Mouse (Mus musculus): ENCODE data around the gene Zeb2. TPM values are rescaled to one million over a fixed set of nuclear protein-coding genes. Genes with fewer than 3 reads are reported as not detected.

Zeb2 gene
- polyA plus RNA-seq, 1 experiment: 10.8 TPM

DNA sequence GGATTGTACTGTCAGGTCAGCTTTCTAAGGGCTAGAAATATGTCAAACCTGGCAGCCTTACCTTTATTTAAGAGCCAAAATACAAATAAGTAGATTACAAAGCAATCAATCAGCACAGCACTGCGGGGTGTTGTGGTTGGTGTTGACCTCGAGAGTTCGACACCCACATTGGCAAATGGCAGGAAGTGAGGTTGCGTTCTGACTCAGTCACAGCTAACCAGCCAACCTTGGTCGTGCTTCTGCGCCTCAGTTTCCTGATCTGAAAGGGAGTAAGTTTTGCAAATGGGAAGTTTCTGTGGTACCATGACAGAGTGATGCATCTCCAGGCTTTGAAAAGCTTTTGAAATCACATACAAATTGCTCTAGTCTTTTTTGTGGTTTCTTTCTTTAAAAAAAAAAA is 21.7 kb upstream of the Zeb2 start:
- Histone ChIP-seq H3K79me2 (ENCODE audit: control insufficient read depth, insufficient read depth) (no peaks in the 10 kb centered on the region), H3K27me3 (ENCODE audit: control insufficient read depth, insufficient read depth, insufficient read length) (no peaks in the 10 kb centered on the region), H3K4me2 (ENCODE audit: low read depth) (no peak overlapping the region), H3K4me3 (no peak overlapping the region), H3K36me3 (ENCODE audit: control insufficient read depth, insufficient read depth) (no peaks in the 10 kb centered on the region), H3ac (ENCODE audit: control insufficient read depth, insufficient read length) (no peak overlapping the region)
- no peak for TF ChIP-seq REST (IDR thresholded peaks at IDR 0.05; ENCODE audit: insufficient read depth, insufficient read length)
- no peak for TF ChIP-seq POLR2A (IDR thresholded peaks at IDR 0.05; ENCODE audit: insufficient read length, low read depth)
- TF ChIP-seq MYOG (IDR thresholded peaks at IDR 0.05; ENCODE audit: control insufficient read depth in 1 of 3, insufficient read depth in 1 of 3, insufficient read length in 2 of 3, low read depth in 2 of 3): no peak
- TF ChIP-seq TCF12 (IDR thresholded peaks at IDR 0.05; ENCODE audit: insufficient read depth, poor library complexity, severe bottlenecking): no peak
- no peak for TF ChIP-seq USF1 (IDR thresholded peaks at IDR 0.05; ENCODE audit: low read depth)
- TF ChIP-seq E2F4 (IDR thresholded peaks at IDR 0.05; ENCODE audit: insufficient read depth): no peak

DNA sequence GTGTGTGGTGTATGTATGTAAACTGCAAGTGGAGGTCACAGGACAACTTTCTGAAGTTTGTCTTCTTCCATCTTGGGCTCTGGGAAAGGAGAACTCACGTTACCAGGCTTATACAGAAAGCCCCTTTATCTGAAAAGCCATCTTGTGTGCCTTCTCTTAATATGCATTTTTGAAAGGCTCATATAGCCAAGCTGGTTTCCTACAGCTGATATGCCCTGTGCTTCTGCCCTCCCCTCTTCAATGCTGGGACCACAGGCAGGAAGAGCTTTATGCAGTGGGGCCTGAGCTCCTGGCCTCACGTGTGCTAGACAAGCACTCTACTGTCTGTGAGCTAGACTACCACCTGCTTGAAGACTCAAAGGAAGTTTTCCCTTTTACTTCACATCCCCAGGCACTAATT is 19.6 kb upstream of the Zeb2 start:
- Histone ChIP-seq H3ac (ENCODE audit: control insufficient read depth, insufficient read length) (no peak overlapping the region), H3K79me2 (ENCODE audit: control insufficient read depth, insufficient read depth) (no peaks in the 10 kb centered on the region), H3K27me3 (ENCODE audit: control insufficient read depth, insufficient read depth, insufficient read length) (no peaks in the 10 kb centered on the region), H3K4me2 (ENCODE audit: low read depth) (no peak overlapping the region), H3K36me3 (ENCODE audit: control insufficient read depth, insufficient read depth) (no peaks in the 10 kb centered on the region), H3K4me3 (no peak overlapping the region)
- TF ChIP-seq MAX (IDR thresholded peaks at IDR 0.05; ENCODE audit: low read depth) (no peak), E2F4 (IDR thresholded peaks at IDR 0.05; ENCODE audit: insufficient read depth) (no peak), USF1 (IDR thresholded peaks at IDR 0.05; ENCODE audit: low read depth) (no peak), MYOG (IDR thresholded peaks at IDR 0.05; ENCODE audit: control insufficient read depth in 1 of 3, insufficient read depth in 1 of 3, insufficient read length in 2 of 3, low read depth in 2 of 3) (no peak), REST (IDR thresholded peaks at IDR 0.05; ENCODE audit: insufficient read depth, insufficient read length) (no peak), POLR2AphosphoS2 (IDR thresholded peaks at IDR 0.05; ENCODE audit: insufficient read length, low read depth) (no peak), TCF12 (IDR thresholded peaks at IDR 0.05; ENCODE audit: insufficient read depth, poor library complexity, severe bottlenecking) (no peak), CEBPB (IDR thresholded peaks at IDR 0.05; ENCODE audit: insufficient read depth, poor library complexity, severe bottlenecking) (no peak), POLR2A (IDR thresholded peaks at IDR 0.05; ENCODE audit: insufficient read length, low read depth) (no peak), SRF (IDR thresholded peaks at IDR 0.05; ENCODE audit: control insufficient read depth, insufficient read length, low read depth) (no peak), TCF3 (IDR thresholded peaks at IDR 0.05; ENCODE audit: insufficient read length, low read depth) (no peak)

DNA sequence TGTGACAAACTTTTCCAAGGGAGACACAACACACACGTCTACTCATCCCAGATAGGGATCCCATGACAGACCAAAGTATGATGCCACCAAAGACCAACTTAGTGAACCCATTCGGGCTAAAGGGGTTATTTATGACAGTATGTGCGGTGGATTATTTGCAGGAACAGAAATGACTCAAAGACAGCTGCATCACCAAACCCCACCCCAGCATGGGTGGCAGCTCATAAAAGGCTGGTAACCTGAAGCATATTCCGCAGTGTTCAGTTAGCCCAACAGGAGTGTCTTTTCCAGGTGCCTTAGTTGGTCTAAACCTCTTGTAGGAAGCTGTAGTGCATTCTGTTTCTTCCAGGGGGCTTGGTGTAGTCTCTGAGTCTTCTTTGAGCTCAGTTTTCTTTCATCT is 16.0 kb upstream of the Zeb2 start:
- Histone ChIP-seq H3K4me3 (no peak overlapping the region), H3K4me2 (ENCODE audit: low read depth) (no peak overlapping the region), H3K79me2 (ENCODE audit: control insufficient read depth, insufficient read depth) (no peaks in the 10 kb centered on the region), H3K36me3 (ENCODE audit: control insufficient read depth, insufficient read depth) (no peaks in the 10 kb centered on the region), H3ac (ENCODE audit: control insufficient read depth, insufficient read length) (no peak overlapping the region), H3K27me3 (ENCODE audit: control insufficient read depth, insufficient read depth, insufficient read length) (no peaks in the 10 kb centered on the region)
- peak in 1 of 3 experiments; percentile 54 for TF ChIP-seq MYOG (IDR thresholded peaks at IDR 0.05; ENCODE audit: control insufficient read depth in 1 of 3, insufficient read depth in 1 of 3, insufficient read length in 2 of 3, low read depth in 2 of 3)
- TF ChIP-seq USF1 (IDR thresholded peaks at IDR 0.05; ENCODE audit: low read depth): no peak
- TF ChIP-seq CEBPB (IDR thresholded peaks at IDR 0.05; ENCODE audit: insufficient read depth, poor library complexity, severe bottlenecking): no peak
- no peak for TF ChIP-seq POLR2AphosphoS2 (IDR thresholded peaks at IDR 0.05; ENCODE audit: insufficient read length, low read depth)
- TF ChIP-seq MYOD1 (IDR thresholded peaks at IDR 0.05; ENCODE audit: control insufficient read depth in 1 of 3, insufficient read length in 2 of 3, low read depth in 2 of 3): peak in 1 of 3 experiments; percentile 57
- TF ChIP-seq TCF3 (IDR thresholded peaks at IDR 0.05; ENCODE audit: insufficient read length, low read depth): no peak
- TF ChIP-seq TCF12 (IDR thresholded peaks at IDR 0.05; ENCODE audit: insufficient read depth, poor library complexity, severe bottlenecking): peak; percentile 7
- TF ChIP-seq E2F4 (IDR thresholded peaks at IDR 0.05; ENCODE audit: insufficient read depth): no peak
- no peak for TF ChIP-seq SRF (IDR thresholded peaks at IDR 0.05; ENCODE audit: control insufficient read depth, insufficient read length, low read depth)
- no peak for TF ChIP-seq MAX (IDR thresholded peaks at IDR 0.05; ENCODE audit: low read depth)
- TF ChIP-seq POLR2A (IDR thresholded peaks at IDR 0.05; ENCODE audit: insufficient read length, low read depth): no peak

DNA sequence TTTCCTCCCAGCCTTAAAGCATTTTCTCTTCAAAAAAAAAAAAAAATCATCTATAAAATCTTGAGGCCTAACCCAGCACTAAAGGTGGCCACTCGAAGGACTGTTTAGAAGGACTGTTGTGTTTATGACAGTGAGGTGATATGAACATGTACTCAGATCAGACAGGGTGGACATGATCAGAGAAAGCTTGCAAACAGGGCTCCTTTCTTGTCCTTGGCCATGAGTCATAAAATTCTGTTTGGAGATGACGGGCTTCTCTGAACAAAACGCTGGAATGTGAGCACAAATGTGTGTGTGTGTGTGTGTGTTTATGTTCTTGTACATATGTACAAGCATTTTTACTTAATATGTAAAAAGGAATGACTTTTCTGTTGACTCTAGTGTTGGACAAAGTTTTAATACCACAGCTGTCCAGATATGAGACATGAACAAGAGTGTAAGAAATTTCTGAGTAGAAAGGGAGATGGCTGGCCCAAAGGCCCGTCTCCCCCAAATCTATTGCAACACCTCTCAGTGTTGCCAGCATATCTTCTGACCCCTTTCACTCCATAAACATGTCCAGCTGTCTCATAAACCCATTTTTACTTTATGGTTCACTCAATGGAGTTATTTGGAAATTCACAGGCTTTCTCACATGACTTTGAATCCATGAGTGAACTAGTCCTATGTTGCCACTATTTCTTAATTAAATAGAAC is 13.4 kb upstream of the Zeb2 start:
- TF ChIP-seq TCF3 (IDR thresholded peaks at IDR 0.05; ENCODE audit: insufficient read length, low read depth) (no peak), POLR2A (IDR thresholded peaks at IDR 0.05; ENCODE audit: insufficient read length, low read depth) (no peak), MAX (IDR thresholded peaks at IDR 0.05; ENCODE audit: low read depth) (no peak), CEBPB (IDR thresholded peaks at IDR 0.05; ENCODE audit: insufficient read depth, poor library complexity, severe bottlenecking) (0 out of 2 replicates have a peak, but pooled peaks have one; percentile 44)

DNA sequence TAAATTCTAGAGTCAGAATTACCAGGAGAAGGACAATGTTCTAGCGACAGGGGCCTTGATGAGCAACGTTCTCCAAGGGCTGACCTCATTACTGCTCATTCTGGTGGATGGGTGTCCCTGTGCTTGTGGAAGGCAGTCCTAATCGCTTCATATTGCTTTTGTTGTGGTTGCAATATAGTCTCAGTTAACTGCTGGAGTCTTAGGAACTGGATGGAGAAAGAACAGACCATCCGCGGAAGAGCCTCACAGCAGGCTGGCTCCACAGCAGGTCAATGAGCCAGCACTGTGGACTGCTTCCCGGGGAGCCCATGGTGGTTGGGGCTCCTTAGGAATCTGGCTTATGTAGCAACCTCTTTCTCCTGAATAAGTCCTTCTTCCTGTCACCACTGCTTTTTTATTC is 12.4 kb upstream of the Zeb2 start:
- H3K27me3 ChIP-seq (ENCODE audit: control insufficient read depth, insufficient read depth, insufficient read length): no peaks in the 10 kb centered on the region
- no peak overlapping the region for H3K4me3 ChIP-seq
- H3K36me3 ChIP-seq (ENCODE audit: control insufficient read depth, insufficient read depth): no peaks in the 10 kb centered on the region
- no peak overlapping the region for H3ac ChIP-seq (ENCODE audit: control insufficient read depth, insufficient read length)
- TF ChIP-seq POLR2AphosphoS2 (IDR thresholded peaks at IDR 0.05; ENCODE audit: insufficient read length, low read depth) (no peak), TCF3 (IDR thresholded peaks at IDR 0.05; ENCODE audit: insufficient read length, low read depth) (no peak), USF1 (IDR thresholded peaks at IDR 0.05; ENCODE audit: low read depth) (no peak)
- no peaks in the 10 kb centered on the region for H3K79me2 ChIP-seq (ENCODE audit: control insufficient read depth, insufficient read depth)
- no peak overlapping the region for H3K4me2 ChIP-seq (ENCODE audit: low read depth)

More for the DNA sequence above, 13.4 kb upstream of the Zeb2 start:
- no peak overlapping the region for H3K4me3 ChIP-seq
- H3K79me2 ChIP-seq (ENCODE audit: control insufficient read depth, insufficient read depth): no peaks in the 10 kb centered on the region
- H3K27me3 ChIP-seq (ENCODE audit: control insufficient read depth, insufficient read depth, insufficient read length): no peaks in the 10 kb centered on the region
- no peaks in the 10 kb centered on the region for H3K36me3 ChIP-seq (ENCODE audit: control insufficient read depth, insufficient read depth)
- no peak overlapping the region for H3K4me2 ChIP-seq (ENCODE audit: low read depth)
- H3ac ChIP-seq (ENCODE audit: control insufficient read depth, insufficient read length): no peak overlapping the region
